Mouse (Mus musculus): ENCODE results near the gene Gm42372. TPM values are rescaled to one million over a fixed set of nuclear protein-coding genes. Genes with fewer than 3 reads are reported as not detected.
A peak's percentile ranks its signal among the peaks of the same experiment; 100 is the strongest.

The Gm42372 gene
- total and polyA plus RNA-seq, 3 experiments = 0.42 TPM; not detected in 2

DNA sequence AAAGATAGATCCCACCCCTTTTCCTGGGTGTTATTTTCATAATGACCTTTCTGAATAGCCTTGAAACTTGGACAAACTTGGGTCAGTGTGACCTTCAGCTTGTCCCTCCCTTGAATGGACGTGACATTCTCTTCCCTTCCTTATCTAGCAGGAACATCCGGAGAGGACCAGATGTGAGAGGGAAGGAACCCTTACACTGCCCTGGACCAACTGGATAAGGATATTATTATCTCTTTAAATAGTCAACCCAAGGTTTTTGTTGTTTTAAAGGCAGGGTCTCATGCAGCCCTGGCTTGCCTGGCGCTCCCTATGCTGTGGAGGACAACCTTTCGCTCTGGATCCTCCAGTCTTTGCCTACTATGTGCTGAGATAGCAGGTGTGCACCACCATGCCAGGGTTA, 16.3 kb downstream of the Gm42372 start:
- Histone ChIP-seq H3K27me3 (ENCODE audit: control insufficient read depth in 1 of 2, insufficient read depth in 2 of 2, low read length in 2 of 2) (no peaks in the 10 kb centered on the region), H3K9me3 (replicated peaks; ENCODE audit: insufficient read depth, low read length) (no peaks in the 10 kb centered on the region), H3K9ac (ENCODE audit: control insufficient read depth, low read depth, low read length, poor library complexity, severe bottlenecking) (no peak overlapping the region), H3K4me3 (ENCODE audit: control insufficient read depth in 1 of 2, insufficient read depth in 1 of 2, low read depth in 2 of 2, low read length in 2 of 2) (peak overlapping the region in 1 of 2 experiments; percentile 4; a peak in 1 of 4 replicates), H3K36me3 (ENCODE audit: control insufficient read depth in 1 of 2, insufficient read depth in 2 of 2, low read length in 2 of 2) (peaks cover 0 to 9% of the 10 kb centered on the region in 2 experiments; a peak in 2 of 4 replicates), H3K27ac (ENCODE audit: control insufficient read depth, low read depth, low read length) (no peak overlapping the region), H3K79me2 (ENCODE audit: control insufficient read depth, insufficient read depth, low read length, poor library complexity) (no peaks in the 10 kb centered on the region), H3K4me1 (ENCODE audit: control insufficient read depth in 1 of 2, insufficient read depth in 2 of 2, low read length in 2 of 2) (peaks cover 8 to 12% of the 10 kb centered on the region in 2 experiments)
- DNase-seq (ENCODE audit: low read depth, low spot score) = peak; percentile 58
- TF ChIP-seq E2F4 (IDR thresholded peaks at IDR 0.05; ENCODE audit: borderline replicate concordance, low read depth, low read length) (no peak), TAL1 (IDR thresholded peaks at IDR 0.05; ENCODE audit: low read length) (peak; percentile 91), MYC (IDR thresholded peaks at IDR 0.05; ENCODE audit: low read depth, low read length) (no peak), MAFK (IDR thresholded peaks at IDR 0.05; ENCODE audit: borderline replicate concordance, low read depth, low read length) (no peak), UBTF (IDR thresholded peaks at IDR 0.05; ENCODE audit: borderline replicate concordance, insufficient read depth, low read depth, low read length) (no peak), GATA1 (IDR thresholded peaks at IDR 0.05; ENCODE audit: low read depth, low read length) (peak; percentile 78), NELFE (IDR thresholded peaks at IDR 0.05; ENCODE audit: low read depth, low read length) (no peak), ETS1 (IDR thresholded peaks at IDR 0.05; ENCODE audit: low read depth, low read length) (peak; percentile 57), HCFC1 (IDR thresholded peaks at IDR 0.05; ENCODE audit: low read depth, low read length) (no peak), MAX (IDR thresholded peaks at IDR 0.05; ENCODE audit: low read length) (no peak; the same call in 1 of the 2 replicates), ELF1 (IDR thresholded peaks at IDR 0.05; ENCODE audit: low read depth, low read length) (no peak), ZNF384 (IDR thresholded peaks at IDR 0.05; ENCODE audit: low read depth, low read length) (peak; percentile 78; the same call in 1 of the 2 replicates), RCOR1 (IDR thresholded peaks at IDR 0.05; ENCODE audit: low read depth, low read length) (peak; percentile 48; the same call in 1 of the 2 replicates), GABPA (IDR thresholded peaks at IDR 0.05; ENCODE audit: low read depth, low read length) (no peak), POLR2A (IDR thresholded peaks at IDR 0.05; ENCODE audit: control insufficient read depth in 1 of 2, insufficient read depth in 1 of 2, low read depth in 1 of 2, low read length in 2 of 2, poor library complexity in 1 of 2) (no peak), BHLHE40 (IDR thresholded peaks at IDR 0.05; ENCODE audit: borderline replicate concordance, low read depth, low read length) (no peak), TCF12 (IDR thresholded peaks at IDR 0.05; ENCODE audit: low read depth, low read length) (peak; percentile 82), ZKSCAN1 (IDR thresholded peaks at IDR 0.05; ENCODE audit: low read depth, low read length) (peak; percentile 44; the same call in 1 of the 2 replicates), SIN3A (IDR thresholded peaks at IDR 0.05; ENCODE audit: low read length) (no peak), ZMIZ1 (IDR thresholded peaks at IDR 0.05; ENCODE audit: low read depth, low read length) (no peak), MEF2A (IDR thresholded peaks at IDR 0.05; ENCODE audit: extremely low read depth, insufficient replicate concordance, low read depth, low read length, poor library complexity, severe bottlenecking) (no peak), POLR2AphosphoS2 (IDR thresholded peaks at IDR 0.05; ENCODE audit: low read length) (no peak), MAZ (IDR thresholded peaks at IDR 0.05; ENCODE audit: low read depth, low read length) (no peak), EP300 (IDR thresholded peaks at IDR 0.05; ENCODE audit: low read depth in 1 of 2, low read length in 2 of 2) (peak; percentile 67 to 76; a peak in 3 of 4 replicates)

All from MEL (cell line).